Mouse (Mus musculus) intestine, embryonic 14.5 days (tissue): ENCODE measurements at regions not wholly inside any gene's neighbourhood (a gene's known extent, or its start where the extent isn't known, plus 50 kb on each side); places are given as distances from the start of the nearest gene placed in this dataset.
"Not testable (repeated sequence)": the region's sequence is repeated elsewhere in the genome, so short reads cannot be mapped to it uniquely, and the experiment has no call there.

Source experiments
- ATAC-seq: fragments of 200-750 bp; cut with Nextera tagmentation; replicated peaks from 2 replicates; pipeline ENCODE4 v1.8.0; 2017; ENCODE audit warnings: low read depth, moderate number of reproducible peaks, moderate TSS enrichment, moderate library complexity; ENCODE audit not compliant: low FRiP score, low TSS enrichment
- DNase-seq: peaks from one replicate; pipeline ENCODE4 v3.0.0-alpha.2; 2018; ENCODE audit warnings: low spot score
- H3K27ac ChIP-seq: fragments of 300-500 bp; sonication (generic); 2 replicates; pipeline ENCODE4 v1.5.1; 2014; ENCODE audit warnings: low read depth, mild to moderate bottlenecking, control low read depth
- H3K27me3 ChIP-seq: fragments of 300-500 bp; sonication (generic); replicated peaks from 2 replicates; pipeline ENCODE4 v1.6.1; 2014; ENCODE audit warnings: low read length, control low read depth; ENCODE audit not compliant: control insufficient read depth, insufficient read depth
- H3K36me3 ChIP-seq: fragments of 300-500 bp; sonication (generic); 2 replicates; pipeline ENCODE4 v1.6.1; 2014; ENCODE audit warnings: low read length, control low read depth; ENCODE audit not compliant: control insufficient read depth, insufficient read depth
- H3K4me1 ChIP-seq: fragments of 300-500 bp; sonication (generic); replicated peaks from 2 replicates; pipeline ENCODE4 v1.6.1; 2014; ENCODE audit warnings: low read length, control low read depth, mixed read lengths; ENCODE audit not compliant: control insufficient read depth, insufficient read depth
- H3K4me2 ChIP-seq: fragments of 300-500 bp; sonication (generic); 2 replicates; pipeline ENCODE4 v1.6.1; 2014; ENCODE audit warnings: low read length
- H3K4me3 ChIP-seq: fragments of 300-500 bp; sonication (generic); 2 replicates; pipeline ENCODE4 v1.5.1; 2014; ENCODE audit warnings: low read depth, low read length, control low read depth, mixed read lengths
- H3K9ac ChIP-seq: fragments of 300-500 bp; sonication (generic); 2 replicates; pipeline ENCODE4 v1.6.1; 2014; ENCODE audit warnings: mild to moderate bottlenecking, low read length
- H3K9me3 ChIP-seq: fragments of 300-500 bp; sonication (generic); 2 replicates; pipeline ENCODE4 v1.6.1; 2016; ENCODE audit warnings: low read length, control low read depth; ENCODE audit not compliant: control insufficient read depth
- whole genome bisulfite sequencing: fragments of 180-500 bp; shearing (Covaris S2); extraction: QIAGEN DNeasy Blood & Tissue Kit; methylation state at CpG from one replicate; pipeline ENCODE4 v1.1.7; 2014; 5-methylcytosine and 5-hydroxymethylcytosine counted together

DNA sequence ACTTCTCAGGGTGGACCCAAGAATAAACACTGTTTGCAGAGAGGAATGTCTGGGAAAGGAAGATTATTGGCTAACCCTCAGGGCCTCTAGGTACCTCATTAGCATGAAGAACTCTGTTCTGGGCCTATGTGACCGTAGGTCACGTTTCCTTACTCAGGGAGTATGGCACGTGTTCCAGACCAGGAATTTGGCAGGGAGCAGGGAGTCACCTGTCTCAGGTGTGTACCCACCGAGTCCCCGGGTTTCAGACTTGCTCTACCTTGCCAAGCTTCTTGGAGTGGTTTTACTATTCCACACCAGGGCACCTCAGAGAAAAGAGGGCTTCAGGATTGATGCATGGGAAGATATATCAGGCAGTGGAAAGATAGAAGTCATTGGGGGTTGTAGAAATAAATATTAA, 169.6 kb upstream of the Peli2 start:
- 75% methylated on average over 5 of the region's 5 CpGs for WGBS

DNA sequence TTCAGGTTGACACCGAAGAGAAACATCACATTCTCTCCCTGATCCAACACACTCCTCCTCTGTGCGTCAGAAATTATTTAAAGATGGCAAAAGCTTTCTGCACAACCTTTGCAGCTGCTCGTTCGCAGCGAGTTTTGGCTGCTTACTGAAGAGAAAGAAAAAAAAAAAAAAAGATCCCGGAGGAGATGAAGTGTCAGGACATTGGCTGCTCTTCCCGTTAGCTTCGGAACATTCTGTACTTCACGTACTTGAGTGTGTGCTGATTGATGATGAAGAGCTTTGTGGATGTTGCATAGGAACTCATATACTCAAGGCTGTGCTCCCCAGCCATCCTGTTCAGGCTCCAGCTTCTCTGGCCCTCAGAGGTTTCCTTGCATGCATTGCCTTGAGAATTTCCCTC, 162.5 kb upstream of the Peli2 start:
- ATAC-seq (no peak), DNase-seq (no peak)
- no peaks in the 10 kb centered on the region for H3K27me3 ChIP-seq
- 70% methylated on average over 9 of the region's 9 CpGs for WGBS
- H3K4me1 ChIP-seq = no peaks in the 10 kb centered on the region
- H3K27ac ChIP-seq = no peak overlapping the region
- H3K9ac ChIP-seq = no peak overlapping the region
- no peak overlapping the region for H3K4me3 ChIP-seq
- H3K36me3 ChIP-seq = no peaks in the 10 kb centered on the region
- no peaks in the 10 kb centered on the region for H3K9me3 ChIP-seq
- no peak overlapping the region for H3K4me2 ChIP-seq

More for the DNA sequence above, 169.6 kb upstream of the Peli2 start:
- Histone ChIP-seq H3K36me3 (no peaks in the 10 kb centered on the region), H3K4me1 (no peaks in the 10 kb centered on the region), H3K27me3 (no peaks in the 10 kb centered on the region), H3K9ac (no peak overlapping the region), H3K4me3 (no peak overlapping the region), H3K27ac (no peak overlapping the region), H3K9me3 (no peaks in the 10 kb centered on the region), H3K4me2 (no peak overlapping the region)
- DNase-seq = no peak
- no peak for ATAC-seq

DNA sequence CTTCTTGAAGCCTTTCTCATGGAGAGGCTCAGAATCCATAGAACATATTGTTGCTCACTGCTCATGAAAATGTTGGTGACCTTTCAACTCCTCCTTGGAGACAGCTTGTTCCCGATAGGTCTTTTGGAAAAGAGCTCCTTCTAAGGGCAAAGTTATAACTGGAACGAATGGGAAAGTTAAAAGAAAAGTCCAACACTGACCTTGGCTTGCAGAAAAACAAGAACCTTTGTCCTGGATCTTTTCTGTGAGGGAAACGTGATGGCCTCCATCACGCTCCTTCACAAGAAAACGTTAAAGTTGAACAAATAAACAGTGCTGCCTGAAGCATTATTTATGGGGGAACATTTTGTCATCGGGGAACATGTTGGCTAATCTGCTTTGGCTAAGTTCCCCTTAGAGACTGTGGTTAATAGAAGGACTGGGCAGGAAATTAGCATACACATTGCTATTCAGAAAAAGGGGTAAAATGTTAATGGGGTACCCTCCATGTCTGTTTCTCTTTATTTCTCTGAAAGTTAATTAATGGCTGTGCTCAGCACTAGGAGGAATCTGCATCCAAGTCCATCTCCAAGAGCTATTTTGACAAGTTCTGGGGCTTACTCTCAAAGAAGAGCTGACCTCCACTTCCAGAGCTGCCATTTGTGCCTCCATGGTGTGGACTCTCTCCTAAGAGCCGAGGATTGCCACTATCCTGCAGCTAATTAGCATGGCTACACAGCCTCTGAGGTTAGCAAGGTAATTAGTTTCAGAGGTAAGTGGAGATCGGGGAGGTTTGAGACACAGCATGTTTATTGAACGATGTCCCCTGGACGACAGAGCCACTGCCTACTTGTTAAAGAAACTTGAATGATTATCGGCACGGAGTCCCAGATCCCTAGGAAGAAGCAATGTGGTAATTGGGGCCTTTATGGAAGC, 161.0 kb upstream of the Peli2 start:
- ATAC-seq (no peak), DNase-seq (no peak)
- Histone ChIP-seq H3K36me3 (no peaks in the 10 kb centered on the region), H3K27me3 (no peaks in the 10 kb centered on the region), H3K27ac (no peak overlapping the region), H3K4me2 (no peak overlapping the region), H3K4me1 (no peaks in the 10 kb centered on the region), H3K9me3 (no peaks in the 10 kb centered on the region), H3K4me3 (no peak overlapping the region), H3K9ac (no peak overlapping the region)
- 53% methylated on average over 12 of the region's 12 CpGs for WGBS

DNA sequence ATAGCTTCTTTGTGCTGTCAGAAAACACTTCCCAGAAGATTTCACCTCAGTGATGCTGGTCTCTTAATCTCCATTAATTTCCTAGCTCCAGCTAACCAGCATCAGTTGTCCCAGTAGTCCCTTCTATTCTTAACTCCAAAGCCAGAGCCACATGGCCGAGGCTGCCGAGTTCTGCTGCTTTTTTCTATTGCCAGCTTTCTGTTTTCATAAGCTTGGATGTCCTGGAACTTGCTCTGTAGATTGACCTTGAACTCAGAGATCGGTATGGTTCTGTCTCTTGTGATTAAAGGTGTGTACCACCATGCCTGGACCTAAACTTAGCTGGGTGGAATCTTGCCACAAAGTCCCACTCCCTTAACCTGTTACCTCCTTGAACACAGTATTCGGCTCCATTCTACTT, 155.8 kb upstream of the Peli2 start:
- not testable (repeated sequence) for H3K9ac ChIP-seq, H3K4me1 ChIP-seq, H3K4me2 ChIP-seq, H3K4me3 ChIP-seq, DNase-seq, H3K36me3 ChIP-seq, H3K9me3 ChIP-seq, H3K27ac ChIP-seq, ATAC-seq, H3K27me3 ChIP-seq
- WGBS = 76% methylated on average over 4 of the region's 4 CpGs

DNA sequence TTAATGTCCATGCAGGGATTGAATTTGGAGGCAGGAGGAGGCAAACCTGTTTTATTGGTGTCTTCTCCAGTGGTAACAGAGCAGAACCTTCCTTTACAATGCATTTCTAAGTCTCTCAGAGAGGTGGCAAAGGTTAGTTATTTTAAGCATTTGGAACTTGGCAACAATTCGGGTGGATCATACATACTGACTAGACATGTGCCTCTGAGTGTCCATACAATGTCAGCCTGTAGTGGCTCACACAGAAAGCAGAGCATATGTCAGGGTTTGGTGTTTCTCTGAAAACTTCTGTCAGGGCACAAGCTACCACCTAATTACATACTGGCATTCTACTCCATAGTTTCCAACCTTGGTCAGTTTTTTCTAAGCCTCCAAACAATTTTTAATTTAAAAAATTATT, 150.8 kb upstream of the Peli2 start:
- no peak overlapping the region for H3K4me2 ChIP-seq
- H3K4me3 ChIP-seq = no peak overlapping the region
- no peaks in the 10 kb centered on the region for H3K4me1 ChIP-seq
- H3K9me3 ChIP-seq = no peaks in the 10 kb centered on the region
- DNase-seq (no peak), ATAC-seq (no peak)
- H3K36me3 ChIP-seq = no peaks in the 10 kb centered on the region
- WGBS = 41% methylated on average over 1 of the region's 1 CpGs
- no peak overlapping the region for H3K9ac ChIP-seq
- H3K27me3 ChIP-seq = no peaks in the 10 kb centered on the region
- no peak overlapping the region for H3K27ac ChIP-seq

DNA sequence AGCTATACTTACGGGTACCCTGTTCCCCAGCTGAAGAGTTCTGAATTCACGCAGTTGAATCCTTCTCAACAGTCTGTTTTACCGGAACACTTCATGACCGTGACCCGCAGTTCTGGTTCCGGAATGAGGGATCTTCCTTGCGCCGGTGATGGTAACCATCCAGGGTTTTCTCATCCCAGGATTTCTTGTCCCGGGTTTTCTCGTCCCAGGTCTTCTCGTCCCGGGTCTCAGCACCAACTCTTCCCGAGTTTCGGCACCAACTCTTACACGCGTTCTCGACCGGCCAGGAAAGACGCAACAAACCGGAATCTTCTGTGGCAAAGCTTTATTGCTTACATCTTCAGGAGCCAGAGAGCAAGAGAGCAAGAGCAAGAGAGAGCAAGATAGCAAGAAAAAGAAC, 147.5 kb upstream of the Peli2 start:
- not testable (repeated sequence) for H3K9me3 ChIP-seq, ATAC-seq, H3K4me2 ChIP-seq, H3K9ac ChIP-seq, H3K27ac ChIP-seq, H3K27me3 ChIP-seq, DNase-seq, H3K4me1 ChIP-seq, H3K4me3 ChIP-seq, H3K36me3 ChIP-seq
- 95% methylated on average over 20 of the region's 20 CpGs for WGBS

DNA sequence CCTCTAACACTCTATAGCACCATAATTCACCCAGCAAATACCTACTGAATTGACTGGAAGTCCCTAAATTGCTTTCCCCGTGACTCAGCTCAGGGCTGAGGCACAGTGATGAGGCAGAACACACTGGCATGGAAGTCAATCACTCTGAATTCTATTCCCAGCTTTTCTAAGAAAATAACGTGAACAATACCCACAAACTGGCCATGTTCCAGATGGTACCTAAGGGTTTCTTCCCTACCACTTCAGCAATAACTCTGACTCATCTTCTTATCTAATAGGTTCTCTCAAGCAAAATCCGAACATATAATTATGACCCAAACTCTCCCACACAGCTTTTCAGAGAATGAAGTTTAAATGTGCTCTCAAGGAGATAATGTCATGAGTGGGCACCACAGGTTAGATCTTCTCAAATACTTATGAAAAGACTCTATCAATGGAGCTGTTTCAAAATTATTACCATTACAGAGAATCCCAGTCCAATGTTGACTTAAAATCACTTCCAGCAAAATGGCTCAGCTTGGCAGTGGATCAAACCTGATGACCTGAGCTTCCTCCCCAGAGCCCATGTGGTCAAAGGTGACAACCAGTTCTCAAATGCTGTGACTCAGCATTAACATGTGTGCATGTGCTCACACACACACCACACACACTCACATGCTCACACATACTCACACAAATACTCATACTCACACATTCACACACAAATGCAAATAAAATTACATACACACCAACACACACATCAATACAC, 137.5 kb upstream of the Peli2 start:
- H3K27ac ChIP-seq = no peak overlapping the region
- H3K4me3 ChIP-seq = no peak overlapping the region
- H3K4me2 ChIP-seq = no peak overlapping the region
- no peaks in the 10 kb centered on the region for H3K4me1 ChIP-seq
- no peaks in the 10 kb centered on the region for H3K27me3 ChIP-seq
- no peaks in the 10 kb centered on the region for H3K36me3 ChIP-seq
- H3K9ac ChIP-seq = no peak overlapping the region
- DNase-seq (no peak), ATAC-seq (no peak)
- 69% methylated on average over 3 of the region's 3 CpGs for WGBS
- no peaks in the 10 kb centered on the region for H3K9me3 ChIP-seq

DNA sequence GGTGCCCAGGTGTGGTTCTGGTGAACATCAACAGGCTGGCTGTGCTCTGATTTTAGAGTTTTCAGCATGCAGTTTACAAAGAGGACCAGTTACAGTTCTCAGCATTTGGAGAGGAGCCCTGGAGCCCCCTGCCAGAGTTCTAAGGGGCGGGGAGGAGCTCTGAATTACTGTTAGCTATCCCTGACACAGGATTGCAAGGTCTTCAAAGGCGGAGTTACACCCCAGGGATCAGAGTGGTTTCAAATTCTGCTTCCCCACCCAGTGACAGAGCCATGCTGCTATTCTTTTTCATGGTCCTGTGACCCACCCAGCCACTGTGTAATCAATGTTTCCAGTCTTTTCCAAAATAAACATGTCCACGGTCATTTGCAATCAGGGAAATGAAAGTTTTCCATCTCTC, 134.1 kb upstream of the Peli2 start:
- WGBS = 13% methylated on average over 3 of the region's 3 CpGs
- H3K36me3 ChIP-seq = no peaks in the 10 kb centered on the region
- no peak overlapping the region for H3K9ac ChIP-seq
- no peak overlapping the region for H3K27ac ChIP-seq
- H3K4me3 ChIP-seq = no peak overlapping the region
- no peaks in the 10 kb centered on the region for H3K9me3 ChIP-seq
- H3K4me1 ChIP-seq = no peaks in the 10 kb centered on the region
- DNase-seq = no peak
- H3K4me2 ChIP-seq = no peak overlapping the region
- no peaks in the 10 kb centered on the region for H3K27me3 ChIP-seq
- no peak for ATAC-seq
